Mouse (Mus musculus) C2C12 (cell line): Measurements from ENCODE around the gene Fpr1. TPM values are rescaled to one million over a fixed set of nuclear protein-coding genes. Genes with fewer than 3 reads are reported as not detected.

ENCODE experiments used
- H3K27me3 ChIP-seq: one replicate; pipeline ENCODE4 v1.6.1; 2011; ENCODE audit not compliant: control insufficient read depth, insufficient read depth, insufficient read length
- H3K36me3 ChIP-seq: one replicate; pipeline ENCODE4 v1.6.1; 2011; ENCODE audit not compliant: control insufficient read depth, insufficient read depth
- H3K4me3 ChIP-seq: one replicate; pipeline ENCODE4 v1.5.1; 2011; ENCODE audit warnings: mild to moderate bottlenecking, control low read depth; ENCODE audit not compliant: poor library complexity, insufficient read depth, severe bottlenecking
- H3K79me2 ChIP-seq: one replicate; pipeline ENCODE4 v1.6.1; 2011; ENCODE audit not compliant: control insufficient read depth, insufficient read depth
- H3K79me3 ChIP-seq: one replicate; pipeline ENCODE4 v1.6.1; 2011; ENCODE audit warnings: low read depth, control low read depth
- H3ac ChIP-seq: one replicate; pipeline ENCODE3; 2011; ENCODE audit warnings: low read depth; ENCODE audit not compliant: control insufficient read depth, insufficient read length
- CEBPB ChIP-seq: IDR thresholded peaks from one replicate; pipeline ENCODE4 v1.6.1; 2011; ENCODE audit warnings: low read depth, mild to moderate bottlenecking, control low read depth, moderate library complexity
- CTCF ChIP-seq: IDR thresholded peaks from one replicate; pipeline ENCODE4 v1.5.1; 2011; ENCODE audit not compliant: control insufficient read depth, insufficient read depth, insufficient read length
- FOSL1 ChIP-seq: IDR thresholded peaks from one replicate; pipeline ENCODE4 v1.8.0; 2011; ENCODE audit warnings: mild to moderate bottlenecking, low read length; ENCODE audit not compliant: poor library complexity, insufficient read depth, severe bottlenecking
- MAX ChIP-seq: IDR thresholded peaks from one replicate; pipeline ENCODE4 v1.6.1; 2011; ENCODE audit warnings: mild to moderate bottlenecking, control low read depth
- MYOD1 ChIP-seq: IDR thresholded peaks from one replicate; pipeline ENCODE4 v1.6.1; 2011; ENCODE audit warnings: low read depth; ENCODE audit not compliant: control insufficient read depth, insufficient read length
- MYOG ChIP-seq: IDR thresholded peaks from one replicate; pipeline ENCODE4 v1.6.1; 2011; ENCODE audit not compliant: control insufficient read depth, insufficient read length; ENCODE audit errors: extremely low read depth
- USF1 ChIP-seq: IDR thresholded peaks from one replicate; pipeline ENCODE4 v1.6.1; 2011; ENCODE audit warnings: low read depth, mild to moderate bottlenecking, control low read depth, moderate library complexity
- polyA plus RNA-seq: library from polyadenylated mRNA; unstranded; fragments of >200 nt; fragmentation: generic; extraction: Trizol; gene quantifications from one replicate; pipeline ENCODE4 v1.2.1, GENCODE M21; 2012; ENCODE audit warnings: missing spikeins

Gene Fpr1
- polyA plus RNA-seq, 1 experiment = not detected

- no peak for TF ChIP-seq CEBPB
- TF ChIP-seq USF1 = no peak
- TF ChIP-seq CTCF = no peak
- TF ChIP-seq FOSL1 = no peak
- no peak for TF ChIP-seq MAX
- no peak for TF ChIP-seq MYOG
- TF ChIP-seq MYOD1 = no peak
- H3K36me3 ChIP-seq = no peaks in the 10 kb centered on the region
- H3K79me2 ChIP-seq = no peaks in the 10 kb centered on the region
- no peak overlapping the region for H3K4me3 ChIP-seq
- H3ac ChIP-seq = no peak overlapping the region
- H3K27me3 ChIP-seq = no peaks in the 10 kb centered on the region
- no peaks in the 10 kb centered on the region for H3K79me3 ChIP-seq
Observed at GRCm38 (mm10) chr17:17870892-17871550, 12.7 kb downstream of the Fpr1 start.

GRCm38 (mm10) chr17:17866801-17867469 is 16.8 kb downstream of the Fpr1 start:
- no peak for TF ChIP-seq FOSL1
- no peak for TF ChIP-seq MYOD1
- H3K36me3 ChIP-seq = peaks cover 4% of the 10 kb centered on the region
- H3K79me2 ChIP-seq = no peaks in the 10 kb centered on the region
- no peaks in the 10 kb centered on the region for H3K79me3 ChIP-seq
- H3K27me3 ChIP-seq = no peaks in the 10 kb centered on the region
- no peak overlapping the region for H3ac ChIP-seq
- H3K4me3 ChIP-seq = no peak overlapping the region

GRCm38 (mm10) chr17:17865168-17865567 is 18.6 kb downstream of the Fpr1 start:
- Histone ChIP-seq H3K79me3 (no peaks in the 10 kb centered on the region), H3K4me3 (no peak overlapping the region), H3K27me3 (no peaks in the 10 kb centered on the region), H3K79me2 (no peaks in the 10 kb centered on the region), H3K36me3 (peaks cover 4% of the 10 kb centered on the region), H3ac (no peak overlapping the region)
- no peak for TF ChIP-seq MYOD1
- no peak for TF ChIP-seq CEBPB
- no peak for TF ChIP-seq USF1
- TF ChIP-seq FOSL1 = no peak
- TF ChIP-seq MAX = no peak
- TF ChIP-seq CTCF = no peak
- no peak for TF ChIP-seq MYOG

GRCm38 (mm10) chr17:17862360-17862759 is 21.4 kb downstream of the Fpr1 start:
- no peak overlapping the region for H3ac ChIP-seq
- peaks cover 4% of the 10 kb centered on the region for H3K36me3 ChIP-seq
- H3K4me3 ChIP-seq = no peak overlapping the region
- H3K79me3 ChIP-seq = no peaks in the 10 kb centered on the region
- TF ChIP-seq MYOG (no peak), MAX (no peak), FOSL1 (no peak), MYOD1 (no peak), USF1 (no peak), CEBPB (no peak), CTCF (no peak)
- no peaks in the 10 kb centered on the region for H3K27me3 ChIP-seq
- H3K79me2 ChIP-seq = no peaks in the 10 kb centered on the region

- H3K79me3 ChIP-seq = no peaks in the 10 kb centered on the region
- H3K4me3 ChIP-seq = no peak overlapping the region
- peaks cover 3% of the 10 kb centered on the region for H3K79me2 ChIP-seq
- H3K36me3 ChIP-seq = peaks cover 4% of the 10 kb centered on the region
- H3ac ChIP-seq = no peak overlapping the region
- TF ChIP-seq MYOD1 (no peak), USF1 (no peak), CEBPB (no peak), MAX (no peak), FOSL1 (no peak), MYOG (no peak), CTCF (no peak)
- no peaks in the 10 kb centered on the region for H3K27me3 ChIP-seq
Observed at GRCm38 (mm10) chr17:17860110-17860509, 23.6 kb downstream of the Fpr1 start.

GRCm38 (mm10) chr17:17857446-17857845 is 26.3 kb downstream of the Fpr1 start:
- TF ChIP-seq MYOD1 = peak; percentile 95
- TF ChIP-seq CEBPB = no peak
- no peak for TF ChIP-seq USF1
- TF ChIP-seq FOSL1 = peak; percentile 40
- TF ChIP-seq MAX = peak; percentile 70
- no peak for TF ChIP-seq MYOG
- no peak for TF ChIP-seq CTCF
- Histone ChIP-seq H3ac (no peak overlapping the region), H3K79me3 (peaks cover 6% of the 10 kb centered on the region), H3K27me3 (no peaks in the 10 kb centered on the region), H3K4me3 (no peak overlapping the region), H3K36me3 (no peaks in the 10 kb centered on the region), H3K79me2 (peaks cover 28% of the 10 kb centered on the region)
